Mouse (Mus musculus) layer of hippocampus, postnatal 10 days (tissue): ENCODE results near the gene Acadl. TPM values are rescaled to one million over a fixed set of nuclear protein-coding genes. Genes with fewer than 3 reads are reported as not detected.

Experiments used
- DNase-seq, 2 experiments: peaks; one replicate each; pipeline ENCODE4 v3.0.0; 2021; ENCODE audit warnings: low spot score in 2 of 2
- total RNA-seq, 2 experiments: library from RNA; stranded (reverse); gene quantifications; 2 replicates each; pipeline ENCODE4 v1.2.3; 2021

The Acadl gene
- total RNA-seq, 2 experiments from 2014 or later, result 38.1 to 42.5 TPM

- DNase-seq, result no peak
Observed at GRCm38 (mm10) chr1:66792838-66793466, 70.1 kb downstream of the Acadl start.

GRCm38 (mm10) chr1:66782296-66782695 lies 80.8 kb downstream of the Acadl start:
- DNase-seq, result no peak

- DNase-seq, result no peak
Observed at GRCm38 (mm10) chr1:66781027-66781426, 82.0 kb downstream of the Acadl start.

Other genes with a start within 250 kb of the Acadl start
- gene Rpe, start 162.4 kb downstream of the Acadl start, total RNA-seq, result 10 to 100 TPM; 34.7 to 42.6 TPM
- 10 to 100 TPM; 13.8 to 14.0 TPM for gene Kansl1l, start 45.7 kb downstream of the Acadl start, total RNA-seq
- 1 to 10 TPM in 1 of 2 experiments, under 1 TPM in 1; 0.34 to 1.0 TPM for gene Myl1, start 82.1 kb upstream of the Acadl start, total RNA-seq
- 100 to 1,000 TPM; 136 to 145 TPM for gene Lancl1, start 175.6 kb upstream of the Acadl start, total RNA-seq